Mouse (Mus musculus) T-helper 2 cell (primary cell): ENCODE measurements around the gene Myf5.

Experiments
- in situ Hi-C: fragments of 300-600 bp; cut with MboI, MseI; formaldehyde crosslinking; loops from one replicate; pipeline ENCODE4 v1.15.1; 2025; ENCODE audit warnings: high pct_unique_total_duplicates

Myf5 gene

GRCm38 (mm10) chr10:107485870-107486269 lies at the start of gene Myf5:
Myf5 (minus strand) TSS chr10:107486134.
- in situ Hi-C loops, result no loop called here

- in situ Hi-C loops, result no loop called here
Observed at GRCm38 (mm10) chr10:107528758-107529157, 42.8 kb upstream of the Myf5 start.

- in situ Hi-C loops, result no loop called here
Observed at GRCm38 (mm10) chr10:107519216-107519615, 33.3 kb upstream of the Myf5 start.

GRCm38 (mm10) chr10:107516641-107517040 lies 30.7 kb upstream of the Myf5 start:
- in situ Hi-C loops, result no loop called here

GRCm38 (mm10) chr10:107514735-107515134 lies 28.8 kb upstream of the Myf5 start:
- in situ Hi-C loops, result no loop called here

- in situ Hi-C loops, result no loop called here
Observed at GRCm38 (mm10) chr10:107506397-107506796, 20.5 kb upstream of the Myf5 start.

GRCm38 (mm10) chr10:107503430-107503829 lies 17.5 kb upstream of the Myf5 start:
- in situ Hi-C loops, result no loop called here

GRCm38 (mm10) chr10:107502193-107502592 lies 16.3 kb upstream of the Myf5 start:
- in situ Hi-C loops, result no loop called here

GRCm38 (mm10) chr10:107499656-107500055 lies 13.7 kb upstream of the Myf5 start:
- in situ Hi-C loops, result no loop called here

GRCm38 (mm10) chr10:107496402-107496801 lies 10.5 kb upstream of the Myf5 start:
- in situ Hi-C loops, result no loop called here

GRCm38 (mm10) chr10:107494568-107494967 lies 8.6 kb upstream of the Myf5 start, which contains the start of gene Myf6:
Myf6 (minus strand) TSS chr10:107494737.
- in situ Hi-C loops, result no loop called here

GRCm38 (mm10) chr10:107493580-107494474 lies 7.9 kb upstream of the Myf5 start:
- in situ Hi-C loops, result no loop called here

- in situ Hi-C loops, result no loop called here
Observed at GRCm38 (mm10) chr10:107492867-107493579, 7.1 kb upstream of the Myf5 start.

GRCm38 (mm10) chr10:107488654-107489315 lies 2.9 kb upstream of the Myf5 start:
- in situ Hi-C loops, result no loop called here

GRCm38 (mm10) chr10:107486770-107487169 lies 836 bp upstream of the Myf5 start:
- in situ Hi-C loops, result no loop called here

GRCm38 (mm10) chr10:107484050-107484449 lies 1.9 kb downstream of the Myf5 start:
- in situ Hi-C loops, result no loop called here

- in situ Hi-C loops, result no loop called here
Observed at GRCm38 (mm10) chr10:107473497-107473896, 12.4 kb downstream of the Myf5 start.

- in situ Hi-C loops, result no loop called here
Observed at GRCm38 (mm10) chr10:107471712-107472111, 14.2 kb downstream of the Myf5 start.

- in situ Hi-C loops, result no loop called here
Observed at GRCm38 (mm10) chr10:107467819-107468218, 18.1 kb downstream of the Myf5 start.

GRCm38 (mm10) chr10:107449496-107450330 lies 36.2 kb downstream of the Myf5 start:
- in situ Hi-C loops, result loop anchor here (10.0 kb wide), 1 partner anchor 305 kb away; no protein-coding TSS in a partner anchor

- in situ Hi-C loops, result loop anchor here (10.0 kb wide), 1 partner anchor 312 kb away; no protein-coding TSS in a partner anchor
Observed at GRCm38 (mm10) chr10:107442781-107443180, 43.2 kb downstream of the Myf5 start.
